Mouse (Mus musculus): ENCODE results near the gene Top2a.

The Top2a gene

GRCm38 (mm10) chr11:98983551-98983950 lies 40.4 kb downstream of the Top2a start:
- DNase-seq (ENCODE audit: inconsistent age in 2 of 2, low spot score in 1 of 2), result no peak

GRCm38 (mm10) chr11:98982773-98983133 lies 41.2 kb downstream of the Top2a start, which contains the start of gene Gjd3:
Gjd3 (minus strand) TSS chr11:98983016.
- no peak for DNase-seq (ENCODE audit: inconsistent age in 2 of 2, low spot score in 1 of 2)

- peak; percentile 50 to 82 for DNase-seq (ENCODE audit: inconsistent age in 2 of 2, low spot score in 1 of 2)
These were observed 41.8 kb downstream of the Top2a start for GRCm38 (mm10) chr11:98981997-98982772.

- DNase-seq (ENCODE audit: inconsistent age in 2 of 2, low spot score in 1 of 2), result no peak
These were observed 42.5 kb downstream of the Top2a start for GRCm38 (mm10) chr11:98981289-98981996.

- no peak for DNase-seq (ENCODE audit: inconsistent age in 2 of 2, low spot score in 1 of 2)
These were observed 44.6 kb downstream of the Top2a start for GRCm38 (mm10) chr11:98979356-98979755.

- peak in 1 of 2 experiments; percentile 22 for DNase-seq (ENCODE audit: inconsistent age in 2 of 2, low spot score in 1 of 2)
These were observed 45.4 kb downstream of the Top2a start for GRCm38 (mm10) chr11:98978526-98979148.

GRCm38 (mm10) chr11:98974871-98975719 lies 48.9 kb downstream of the Top2a start:
- DNase-seq (ENCODE audit: inconsistent age in 2 of 2, low spot score in 1 of 2), result peak; percentile 82 to 94

GRCm38 (mm10) chr11:98974213-98974612 lies 49.8 kb downstream of the Top2a start:
- peak; percentile 31 to 57 for DNase-seq (ENCODE audit: inconsistent age in 2 of 2, low spot score in 1 of 2)

GRCm38 (mm10) chr11:98973584-98973983 lies 50.4 kb downstream of the Top2a start:
- DNase-seq (ENCODE audit: inconsistent age in 2 of 2, low spot score in 1 of 2), result peak; percentile 61 to 73

GRCm38 (mm10) chr11:98972801-98973360 lies 51.1 kb downstream of the Top2a start:
- DNase-seq (ENCODE audit: inconsistent age in 2 of 2, low spot score in 1 of 2), result peak in 1 of 2 experiments; percentile 41

- peak; percentile 87 to 95 for DNase-seq (ENCODE audit: inconsistent age in 2 of 2, low spot score in 1 of 2)
These were observed 51.8 kb downstream of the Top2a start for GRCm38 (mm10) chr11:98972215-98972614.

GRCm38 (mm10) chr11:98971316-98972031 lies 52.5 kb downstream of the Top2a start:
- peak; percentile 70 to 86 for DNase-seq (ENCODE audit: inconsistent age in 2 of 2, low spot score in 1 of 2)

- DNase-seq (ENCODE audit: inconsistent age in 2 of 2, low spot score in 1 of 2), result peak; percentile 30 to 54
These were observed 53.6 kb downstream of the Top2a start for GRCm38 (mm10) chr11:98970191-98970925.

GRCm38 (mm10) chr11:98969496-98969927 lies 54.5 kb downstream of the Top2a start:
- peak; percentile 35 to 59 for DNase-seq (ENCODE audit: inconsistent age in 2 of 2, low spot score in 1 of 2)

GRCm38 (mm10) chr11:98968716-98969495 lies 55.1 kb downstream of the Top2a start:
- peak in 1 of 2 experiments; percentile 62 for DNase-seq (ENCODE audit: inconsistent age in 2 of 2, low spot score in 1 of 2)

- peak in 1 of 2 experiments; percentile 51 for DNase-seq (ENCODE audit: inconsistent age in 2 of 2, low spot score in 1 of 2)
These were observed 55.9 kb downstream of the Top2a start for GRCm38 (mm10) chr11:98968079-98968478.

GRCm38 (mm10) chr11:98966499-98967141 lies 57.4 kb downstream of the Top2a start:
- DNase-seq (ENCODE audit: inconsistent age in 2 of 2, low spot score in 1 of 2), result peak; percentile 85 to 93
